Mouse (Mus musculus): Measurements from ENCODE around the gene Erp27. TPM values are rescaled to one million over a fixed set of nuclear protein-coding genes. Genes with fewer than 3 reads are reported as not detected.
A peak's percentile ranks its signal among the peaks of the same experiment; 100 is the strongest.

Erp27 gene
- polyA plus RNA-seq, 1 experiment from 2014 or later = 0.72 TPM

- H3K4me1 ChIP-seq = peaks cover 24% of the 10 kb centered on the region
- WGBS = 84% methylated on average over 3 of the region's 3 CpGs
- no peaks in the 10 kb centered on the region for H3K36me3 ChIP-seq
- H3K9me3 ChIP-seq = no peaks in the 10 kb centered on the region
- no peak for ATAC-seq (ENCODE audit: insufficient number of reproducible peaks, low FRiP score, low TSS enrichment, low read depth)
- H3K4me3 ChIP-seq = no peak overlapping the region
- H3K27ac ChIP-seq = no peak overlapping the region
- H3K9ac ChIP-seq = no peak overlapping the region
- H3K27me3 ChIP-seq = no peaks in the 10 kb centered on the region
- H3K4me2 ChIP-seq = no peak overlapping the region
Measured at GRCm38 (mm10) chr6:136937117-136937516, 15.1 kb upstream of the Erp27 start.

- Histone ChIP-seq H3K27ac (no peak overlapping the region), H3K4me1 (peaks cover 22% of the 10 kb centered on the region), H3K9me3 (no peaks in the 10 kb centered on the region), H3K9ac (no peak overlapping the region), H3K4me2 (no peak overlapping the region), H3K36me3 (no peaks in the 10 kb centered on the region), H3K27me3 (no peaks in the 10 kb centered on the region), H3K4me3 (no peak overlapping the region)
- WGBS = 78% methylated on average over 9 of the region's 9 CpGs
- no peak for ATAC-seq (ENCODE audit: insufficient number of reproducible peaks, low FRiP score, low TSS enrichment, low read depth)
Measured at GRCm38 (mm10) chr6:136936361-136936760, 14.4 kb upstream of the Erp27 start.

GRCm38 (mm10) chr6:136935233-136935632 lies 13.3 kb upstream of the Erp27 start:
- Histone ChIP-seq H3K4me1 (peaks cover 20% of the 10 kb centered on the region), H3K4me3 (no peak overlapping the region), H3K27me3 (no peaks in the 10 kb centered on the region), H3K9ac (no peak overlapping the region), H3K36me3 (no peaks in the 10 kb centered on the region), H3K4me2 (no peak overlapping the region), H3K9me3 (no peaks in the 10 kb centered on the region), H3K27ac (no peak overlapping the region)
- WGBS = 74% methylated on average over 3 of the region's 3 CpGs
- ATAC-seq (ENCODE audit: insufficient number of reproducible peaks, low FRiP score, low TSS enrichment, low read depth) = no peak

- Histone ChIP-seq H3K27me3 (no peaks in the 10 kb centered on the region), H3K9ac (no peak overlapping the region), H3K4me1 (peaks cover 12% of the 10 kb centered on the region), H3K27ac (no peak overlapping the region), H3K4me3 (no peak overlapping the region), H3K36me3 (no peaks in the 10 kb centered on the region), H3K4me2 (no peak overlapping the region), H3K9me3 (no peaks in the 10 kb centered on the region)
- ATAC-seq (ENCODE audit: insufficient number of reproducible peaks, low FRiP score, low TSS enrichment, low read depth) = no peak
- 76% methylated on average over 7 of the region's 7 CpGs for WGBS
Measured at GRCm38 (mm10) chr6:136934068-136934467, 12.1 kb upstream of the Erp27 start.

DNA sequence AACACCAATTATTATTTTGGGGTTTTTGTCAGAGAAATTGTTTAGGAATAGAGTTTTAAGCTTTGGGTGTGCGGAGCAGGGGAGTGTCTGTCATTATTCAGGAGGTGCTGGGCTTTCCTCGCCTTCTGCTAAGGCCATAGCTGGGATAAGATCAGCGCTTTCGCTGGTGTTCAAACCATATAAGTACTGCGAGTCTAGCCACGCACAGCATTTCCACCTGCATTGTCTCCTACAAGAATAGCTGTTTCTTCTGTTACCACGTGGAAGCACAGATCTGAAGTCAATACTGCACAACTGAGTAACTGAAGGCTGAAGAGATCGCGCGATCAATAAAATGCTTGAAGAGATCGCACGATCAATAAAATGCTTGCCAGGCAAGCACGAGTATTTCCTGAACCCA lies 9.3 kb upstream of the Erp27 start:
- Histone ChIP-seq H3K4me3 (no peak overlapping the region), H3K36me3 (no peaks in the 10 kb centered on the region), H3K4me2 (no peak overlapping the region), H3K9ac (no peak overlapping the region), H3K27ac (peak overlapping the region; percentile 72), H3K4me1 (peaks cover 12% of the 10 kb centered on the region), H3K9me3 (no peaks in the 10 kb centered on the region), H3K27me3 (no peaks in the 10 kb centered on the region)
- WGBS = 81% methylated on average over 13 of the region's 13 CpGs
- ATAC-seq (ENCODE audit: insufficient number of reproducible peaks, low FRiP score, low TSS enrichment, low read depth) = no peak

DNA sequence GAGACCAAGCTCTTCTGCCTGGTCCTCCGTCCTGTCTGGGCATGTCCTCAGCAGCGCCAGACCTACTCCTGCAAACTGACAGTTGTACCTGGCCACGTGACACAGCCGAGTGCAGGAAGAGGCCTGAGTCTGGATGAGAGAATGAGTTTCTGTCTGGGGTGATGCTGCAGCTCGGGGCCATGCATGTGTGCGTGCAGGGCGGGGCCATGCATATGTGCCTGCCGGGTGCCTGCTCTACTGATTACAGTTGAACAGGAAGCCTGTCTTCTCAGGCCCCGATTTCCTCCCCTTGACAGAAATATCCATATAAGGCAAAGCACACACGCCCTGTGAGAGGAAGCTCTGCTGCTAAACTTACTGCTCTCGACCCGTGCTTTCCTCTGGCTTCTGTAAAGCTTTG lies 8.7 kb upstream of the Erp27 start:
- H3K27ac ChIP-seq = peak overlapping the region; percentile 72

GRCm38 (mm10) chr6:136927626-136928025 lies 5.6 kb upstream of the Erp27 start:
- Histone ChIP-seq H3K4me3 (no peak overlapping the region), H3K9me3 (no peaks in the 10 kb centered on the region), H3K4me2 (no peak overlapping the region), H3K9ac (no peak overlapping the region), H3K36me3 (no peaks in the 10 kb centered on the region), H3K4me1 (peaks cover 16% of the 10 kb centered on the region), H3K27me3 (no peaks in the 10 kb centered on the region), H3K27ac (no peak overlapping the region)
- no peak for ATAC-seq (ENCODE audit: insufficient number of reproducible peaks, low FRiP score, low TSS enrichment, low read depth)
- 84% methylated on average over 1 of the region's 1 CpGs for WGBS

More for the DNA sequence above, 8.7 kb upstream of the Erp27 start:
- no peaks in the 10 kb centered on the region for H3K36me3 ChIP-seq
- H3K4me3 ChIP-seq = no peak overlapping the region
- H3K4me1 ChIP-seq = peaks cover 12% of the 10 kb centered on the region
- peak; percentile 85 for ATAC-seq (ENCODE audit: insufficient number of reproducible peaks, low FRiP score, low TSS enrichment, low read depth)
- H3K4me2 ChIP-seq = peak overlapping the region; percentile 30; the same call in 1 of the 2 replicates
- no peaks in the 10 kb centered on the region for H3K9me3 ChIP-seq
- 14% methylated on average over 12 of the region's 12 CpGs for WGBS
- no peak overlapping the region for H3K9ac ChIP-seq
- H3K27me3 ChIP-seq = no peaks in the 10 kb centered on the region

DNA sequence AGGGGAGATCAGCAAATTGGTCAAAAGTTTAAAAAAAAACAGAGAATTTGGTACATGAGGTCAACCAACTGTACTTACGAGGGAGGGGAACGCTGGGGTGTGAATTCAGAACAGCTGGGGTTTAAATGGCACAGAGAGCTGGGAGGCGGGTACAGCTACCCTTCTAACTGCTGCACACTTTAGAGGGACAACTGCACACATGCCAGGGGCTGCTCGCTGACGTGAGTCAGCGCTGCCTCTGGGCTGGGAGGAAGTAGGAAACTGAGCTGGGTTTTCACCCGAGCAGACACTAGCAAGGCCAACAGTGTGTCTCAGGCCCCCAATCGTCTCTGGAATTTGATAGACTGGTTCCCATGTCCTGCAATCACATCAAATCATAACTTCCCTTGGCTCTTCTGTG lies 3.1 kb upstream of the Erp27 start:
- Histone ChIP-seq H3K9me3 (no peaks in the 10 kb centered on the region), H3K4me1 (peaks cover 7% of the 10 kb centered on the region), H3K9ac (no peak overlapping the region), H3K36me3 (no peaks in the 10 kb centered on the region), H3K27ac (no peak overlapping the region), H3K4me2 (no peak overlapping the region), H3K27me3 (no peaks in the 10 kb centered on the region), H3K4me3 (no peak overlapping the region)
- ATAC-seq (ENCODE audit: insufficient number of reproducible peaks, low FRiP score, low TSS enrichment, low read depth) = no peak
- WGBS = 38% methylated on average over 8 of the region's 8 CpGs

- 90% methylated on average over 8 of the region's 8 CpGs for WGBS
- Histone ChIP-seq H3K9me3 (no peaks in the 10 kb centered on the region), H3K4me3 (no peak within 1 kb of the TSS), H3K4me1 (peaks cover 8% of the 10 kb centered on the region), H3K27ac (no peak within 1 kb of the TSS), H3K4me2 (no peak within 1 kb of the TSS), H3K36me3 (no peaks in the 10 kb centered on the region), H3K27me3 (no peaks in the 10 kb centered on the region), H3K9ac (no peak within 1 kb of the TSS)
- no peak for ATAC-seq (ENCODE audit: insufficient number of reproducible peaks, low FRiP score, low TSS enrichment, low read depth)
Measured at GRCm38 (mm10) chr6:136923532-136923931, 1.6 kb upstream of the Erp27 start, which contains the start of gene Pde6h. Gene Pde6h (plus strand): TSS chr6:136923832.

DNA sequence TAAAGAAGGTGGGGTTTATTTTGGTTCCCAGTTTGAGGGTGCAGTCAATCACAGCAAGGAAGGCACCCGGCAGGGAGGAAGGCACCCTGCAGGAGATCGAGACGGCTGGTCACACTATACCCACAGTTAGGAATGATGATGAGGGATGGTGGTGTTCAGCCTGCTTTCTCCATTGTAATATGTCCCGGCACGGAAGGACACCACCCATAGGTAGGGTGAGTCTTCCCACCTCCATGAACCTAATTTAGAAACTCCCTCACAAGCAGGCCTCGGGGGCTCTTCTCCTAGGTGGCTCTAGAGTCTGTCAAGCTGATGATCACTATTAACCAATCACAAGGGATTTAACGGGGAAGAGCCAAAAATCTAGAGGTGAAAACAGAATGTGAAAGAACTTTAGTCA lies 891 bp upstream of the Erp27 start:
- Histone ChIP-seq H3K27me3 (no peaks in the 10 kb centered on the region), H3K4me3 (no peak overlapping the region), H3K36me3 (no peaks in the 10 kb centered on the region), H3K4me2 (no peak overlapping the region), H3K4me1 (peaks cover 15% of the 10 kb centered on the region), H3K9me3 (no peaks in the 10 kb centered on the region), H3K27ac (no peak overlapping the region), H3K9ac (no peak overlapping the region)
- no peak for ATAC-seq (ENCODE audit: insufficient number of reproducible peaks, low FRiP score, low TSS enrichment, low read depth)
- WGBS = 89% methylated on average over 7 of the region's 7 CpGs

GRCm38 (mm10) chr6:136921601-136922000 lies 379 bp downstream of the Erp27 start:
- H3K4me3 ChIP-seq = no peak overlapping the region
- H3K27me3 ChIP-seq = no peaks in the 10 kb centered on the region
- ATAC-seq (ENCODE audit: insufficient number of reproducible peaks, low FRiP score, low TSS enrichment, low read depth) = no peak
- H3K27ac ChIP-seq = no peak overlapping the region
- H3K9me3 ChIP-seq = no peaks in the 10 kb centered on the region
- no peak overlapping the region for H3K4me2 ChIP-seq
- no peaks in the 10 kb centered on the region for H3K36me3 ChIP-seq
- peaks cover 15% of the 10 kb centered on the region for H3K4me1 ChIP-seq
- H3K9ac ChIP-seq = no peak overlapping the region
- 51% methylated on average over 7 of the region's 7 CpGs for WGBS

DNA sequence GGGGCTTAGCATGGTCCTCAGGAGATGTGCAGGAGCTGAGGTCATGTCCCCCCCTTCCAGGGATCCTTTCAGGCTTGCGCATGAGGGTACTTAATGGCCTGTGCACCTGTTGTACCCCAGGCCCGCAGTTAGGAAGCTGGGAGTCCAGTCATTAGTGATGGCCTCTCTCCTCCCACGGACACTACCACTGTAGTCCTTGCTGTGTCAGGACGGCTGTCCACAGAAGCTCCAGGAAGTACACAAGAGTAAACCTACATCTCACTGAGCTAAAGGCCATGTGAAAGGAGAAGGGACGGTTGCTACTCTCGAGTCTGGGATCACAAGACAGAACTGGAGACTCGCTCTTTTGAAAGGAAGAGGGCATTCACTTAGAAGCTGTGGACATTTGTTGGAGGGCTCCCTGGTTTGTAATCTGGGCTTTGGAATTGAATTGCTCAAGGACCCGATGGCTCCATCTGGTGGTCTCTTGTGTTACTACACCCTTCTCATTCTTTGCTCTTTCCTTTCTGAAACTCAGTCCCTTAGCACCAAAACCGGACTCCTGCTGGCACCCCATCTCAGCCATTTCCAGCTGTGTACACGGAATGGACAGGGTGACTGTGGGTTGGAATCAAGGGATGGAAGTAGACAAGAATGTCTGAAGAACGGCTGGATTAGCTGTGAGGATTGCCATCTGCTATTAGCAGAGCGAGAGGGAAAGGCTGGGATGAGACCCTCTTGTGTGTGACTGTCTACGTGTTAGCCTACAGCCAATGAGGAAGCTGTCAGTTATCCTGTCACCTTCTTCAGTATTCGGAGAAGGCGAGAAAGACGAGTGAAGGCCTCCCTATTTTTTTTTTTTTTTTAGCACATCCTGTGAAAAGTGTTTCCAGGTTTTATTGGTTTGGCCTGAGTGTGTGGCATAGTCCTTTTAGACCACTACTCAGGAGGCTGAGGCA lies 1.4 kb downstream of the Erp27 start:
- ATAC-seq (ENCODE audit: insufficient number of reproducible peaks, low FRiP score, low TSS enrichment, low read depth) = no peak
- no peak overlapping the region for H3K9ac ChIP-seq
- 41% methylated on average over 16 of the region's 16 CpGs for WGBS

More for the DNA sequence above, 1.4 kb downstream of the Erp27 start:
- Histone ChIP-seq H3K4me1 (peaks cover 19% of the 10 kb centered on the region), H3K27me3 (no peaks in the 10 kb centered on the region), H3K9me3 (no peaks in the 10 kb centered on the region), H3K4me3 (no peak overlapping the region), H3K36me3 (no peaks in the 10 kb centered on the region), H3K4me2 (no peak overlapping the region), H3K27ac (no peak overlapping the region)
